Mouse (Mus musculus) C2C12 (cell line): Measurements from ENCODE around the gene Cd68. TPM values are rescaled to one million over a fixed set of nuclear protein-coding genes. Genes with fewer than 3 reads are reported as not detected.

Experiments
- H3K27me3 ChIP-seq: one replicate; pipeline ENCODE4 v1.6.1; 2011; ENCODE audit not compliant: control insufficient read depth, insufficient read depth, insufficient read length
- H3K36me3 ChIP-seq: one replicate; pipeline ENCODE4 v1.6.1; 2011; ENCODE audit not compliant: control insufficient read depth, insufficient read depth
- H3K4me3 ChIP-seq: one replicate; pipeline ENCODE4 v1.5.1; 2011; ENCODE audit warnings: mild to moderate bottlenecking, control low read depth; ENCODE audit not compliant: poor library complexity, insufficient read depth, severe bottlenecking
- H3K79me2 ChIP-seq: one replicate; pipeline ENCODE4 v1.6.1; 2011; ENCODE audit not compliant: control insufficient read depth, insufficient read depth
- H3K79me3 ChIP-seq: one replicate; pipeline ENCODE4 v1.6.1; 2011; ENCODE audit warnings: low read depth, control low read depth
- H3ac ChIP-seq: one replicate; pipeline ENCODE3; 2011; ENCODE audit warnings: low read depth; ENCODE audit not compliant: control insufficient read depth, insufficient read length
- CEBPB ChIP-seq: IDR thresholded peaks from one replicate; pipeline ENCODE4 v1.6.1; 2011; ENCODE audit warnings: low read depth, mild to moderate bottlenecking, control low read depth, moderate library complexity
- CTCF ChIP-seq: IDR thresholded peaks from one replicate; pipeline ENCODE4 v1.5.1; 2011; ENCODE audit not compliant: control insufficient read depth, insufficient read depth, insufficient read length
- FOSL1 ChIP-seq: IDR thresholded peaks from one replicate; pipeline ENCODE4 v1.8.0; 2011; ENCODE audit warnings: mild to moderate bottlenecking, low read length; ENCODE audit not compliant: poor library complexity, insufficient read depth, severe bottlenecking
- MAX ChIP-seq: IDR thresholded peaks from one replicate; pipeline ENCODE4 v1.6.1; 2011; ENCODE audit warnings: mild to moderate bottlenecking, control low read depth
- MYOD1 ChIP-seq: IDR thresholded peaks from one replicate; pipeline ENCODE4 v1.6.1; 2011; ENCODE audit warnings: low read depth; ENCODE audit not compliant: control insufficient read depth, insufficient read length
- MYOG ChIP-seq: IDR thresholded peaks from one replicate; pipeline ENCODE4 v1.6.1; 2011; ENCODE audit not compliant: control insufficient read depth, insufficient read length; ENCODE audit errors: extremely low read depth
- USF1 ChIP-seq: IDR thresholded peaks from one replicate; pipeline ENCODE4 v1.6.1; 2011; ENCODE audit warnings: low read depth, mild to moderate bottlenecking, control low read depth, moderate library complexity
- polyA plus RNA-seq: library from polyadenylated mRNA; unstranded; fragments of >200 nt; fragmentation: generic; extraction: Trizol; gene quantifications from one replicate; pipeline ENCODE4 v1.2.1, GENCODE M21; 2012; ENCODE audit warnings: missing spikeins

Gene Cd68
- polyA plus RNA-seq, 1 experiment = 1.5 TPM

DNA sequence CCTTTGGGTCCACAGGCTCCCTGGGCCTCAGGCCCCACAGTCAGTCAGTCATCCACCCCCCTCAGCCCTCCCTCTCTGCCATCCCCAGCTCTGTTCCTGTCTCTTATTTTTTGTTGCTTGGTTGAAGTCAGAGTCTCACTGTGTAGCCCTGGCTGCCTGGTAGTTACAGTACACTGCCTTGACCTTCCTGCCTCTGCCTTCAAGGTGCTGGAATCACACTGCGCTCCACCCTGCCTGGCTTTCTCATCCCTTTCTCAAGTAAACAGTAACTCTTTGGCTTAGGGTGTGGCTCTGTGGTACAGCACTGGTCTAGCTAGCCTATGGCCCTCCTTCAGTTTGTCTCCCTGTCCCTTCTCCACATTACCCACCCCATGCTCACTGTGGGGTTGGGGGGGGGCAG lies 23.9 kb upstream of the Cd68 start:
- H3K4me3 ChIP-seq = no peak overlapping the region
- no peak for TF ChIP-seq CTCF
- TF ChIP-seq FOSL1 = no peak
- TF ChIP-seq USF1 = no peak
- TF ChIP-seq CEBPB = no peak
- no peak for TF ChIP-seq MYOD1
- no peak for TF ChIP-seq MAX
- no peak for TF ChIP-seq MYOG
- no peaks in the 10 kb centered on the region for H3K36me3 ChIP-seq
- no peaks in the 10 kb centered on the region for H3K79me3 ChIP-seq
- H3K79me2 ChIP-seq = no peaks in the 10 kb centered on the region
- no peak overlapping the region for H3ac ChIP-seq
- H3K27me3 ChIP-seq = no peaks in the 10 kb centered on the region

DNA sequence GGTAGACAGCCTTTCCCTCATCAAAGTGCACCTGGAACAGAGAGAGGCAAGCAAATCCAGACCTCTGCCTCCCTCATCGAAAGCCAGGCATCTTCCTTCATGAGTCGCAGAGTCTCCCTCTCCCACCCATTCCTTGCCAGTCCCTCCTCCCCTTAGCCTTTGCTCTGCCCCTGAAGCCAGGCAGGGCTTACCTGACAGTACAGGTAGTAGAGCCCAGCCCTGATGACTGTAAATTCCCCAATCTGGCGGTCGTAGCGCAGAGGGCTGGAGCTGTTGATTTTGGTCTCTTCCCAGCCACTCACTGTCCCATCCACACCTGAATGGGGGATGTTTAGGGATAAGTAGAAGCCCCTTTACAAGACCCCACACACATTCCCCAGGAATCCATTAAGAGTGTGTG lies 21.1 kb upstream of the Cd68 start:
- Histone ChIP-seq H3ac (no peak overlapping the region), H3K4me3 (no peak overlapping the region), H3K79me3 (no peaks in the 10 kb centered on the region), H3K36me3 (no peaks in the 10 kb centered on the region), H3K79me2 (peaks cover 5% of the 10 kb centered on the region), H3K27me3 (no peaks in the 10 kb centered on the region)
- TF ChIP-seq FOSL1 (no peak), CTCF (no peak), USF1 (no peak), MYOG (no peak), MYOD1 (no peak), MAX (no peak), CEBPB (no peak)

DNA sequence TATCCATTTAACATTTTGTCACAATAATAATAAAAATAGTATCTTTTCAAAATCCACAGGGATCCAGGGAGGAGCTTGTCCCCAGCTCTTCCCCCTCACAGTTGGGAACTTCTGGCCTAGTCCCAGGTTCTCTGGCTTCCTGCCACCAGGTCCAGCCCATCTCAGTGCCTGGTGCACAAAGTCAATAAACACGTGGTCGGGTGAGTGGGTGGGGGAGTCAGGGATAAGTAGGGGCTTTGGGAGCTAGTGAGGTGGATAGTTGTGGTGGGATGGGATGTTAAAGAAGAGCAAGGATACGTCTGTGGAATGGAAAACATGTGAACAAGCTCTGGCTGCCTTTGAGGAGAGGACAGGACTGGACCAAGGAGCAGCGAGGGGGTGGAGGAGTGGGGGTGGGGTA lies 20.4 kb upstream of the Cd68 start:
- TF ChIP-seq MYOG = no peak
- TF ChIP-seq MAX = no peak
- TF ChIP-seq USF1 = no peak
- no peak for TF ChIP-seq CTCF
- TF ChIP-seq FOSL1 = no peak
- no peak for TF ChIP-seq CEBPB
- TF ChIP-seq MYOD1 = no peak

DNA sequence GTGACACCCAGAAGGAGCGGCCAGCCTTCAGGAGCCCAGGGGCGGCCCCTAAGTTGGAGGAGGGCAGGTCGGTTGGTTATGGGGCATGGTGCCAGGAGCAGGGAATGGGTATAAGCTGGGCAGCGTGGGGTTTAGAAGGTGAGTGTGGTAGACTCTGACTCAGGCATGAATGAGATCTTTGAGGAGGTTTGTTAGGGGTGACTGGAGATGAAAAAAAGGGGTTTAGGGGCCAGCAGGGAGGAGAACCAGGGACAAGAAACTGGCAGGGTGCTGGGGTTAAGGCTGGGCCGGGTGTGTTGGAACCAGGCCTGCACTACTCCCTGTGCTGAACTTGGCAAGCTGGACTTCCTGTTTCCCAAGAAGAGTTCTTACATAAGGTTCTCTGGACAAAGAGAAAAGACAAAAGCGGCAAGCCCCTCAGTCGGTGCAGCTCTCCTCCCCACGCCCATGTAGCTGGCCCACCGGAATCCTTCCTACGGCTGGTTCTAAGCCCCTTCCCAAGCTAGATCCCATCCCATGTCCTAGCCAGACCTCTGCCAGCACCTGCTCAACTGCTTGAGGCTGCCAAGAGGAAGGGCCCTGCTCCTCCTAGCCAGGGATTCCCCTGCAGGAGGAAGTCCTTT lies 19.7 kb upstream of the Cd68 start, which contains the start of gene Tnfsf13:
Tnfsf13 (minus strand) TSS at position 259 of the 623 bp plus-strand sequence.
- no peak for TF ChIP-seq FOSL1
- TF ChIP-seq USF1 = no peak
- TF ChIP-seq CEBPB = no peak
- no peak for TF ChIP-seq CTCF
- TF ChIP-seq MAX = no peak
- no peak for TF ChIP-seq MYOD1
- no peak for TF ChIP-seq MYOG
- Histone ChIP-seq H3K27me3 (no peaks in the 10 kb centered on the region), H3K79me2 (peaks cover 19% of the 10 kb centered on the region), H3K36me3 (no peaks in the 10 kb centered on the region), H3K79me3 (peaks cover 10% of the 10 kb centered on the region), H3K4me3 (no peak within 1 kb of the TSS), H3ac (no peak within 1 kb of the TSS)

More for the DNA sequence above, 20.4 kb upstream of the Cd68 start:
- no peak overlapping the region for H3ac ChIP-seq
- peaks cover 12% of the 10 kb centered on the region for H3K79me2 ChIP-seq
- H3K79me3 ChIP-seq = peaks cover 2% of the 10 kb centered on the region
- no peak overlapping the region for H3K4me3 ChIP-seq
- H3K36me3 ChIP-seq = no peaks in the 10 kb centered on the region
- no peaks in the 10 kb centered on the region for H3K27me3 ChIP-seq

DNA sequence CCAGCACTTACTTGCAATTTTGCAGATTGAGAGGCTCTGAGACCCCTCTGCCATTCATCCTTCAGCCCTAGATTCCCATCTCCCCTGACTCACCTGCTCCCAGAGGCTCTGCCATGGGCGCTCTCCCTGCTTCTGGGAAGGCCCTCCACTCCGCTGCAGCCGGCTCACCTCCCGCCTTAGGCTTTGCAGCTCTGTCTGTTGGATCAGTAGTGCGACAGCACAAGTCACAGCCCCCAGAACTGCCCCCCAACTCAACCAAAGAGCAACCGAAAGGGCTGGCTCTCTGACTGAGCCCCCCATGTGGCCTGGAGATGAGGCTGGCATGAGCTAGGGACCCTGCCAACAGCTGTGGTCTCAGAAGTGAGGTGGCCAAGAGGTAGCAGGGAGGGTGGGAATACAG lies 19.0 kb upstream of the Cd68 start:
- H3K27me3 ChIP-seq = no peaks in the 10 kb centered on the region
- peaks cover 16% of the 10 kb centered on the region for H3K79me3 ChIP-seq
- H3K4me3 ChIP-seq = no peak overlapping the region

More for the DNA sequence above, 19.0 kb upstream of the Cd68 start:
- Histone ChIP-seq H3K79me2 (peaks cover 26% of the 10 kb centered on the region), H3ac (no peak overlapping the region), H3K36me3 (no peaks in the 10 kb centered on the region)
- TF ChIP-seq MAX = no peak
- no peak for TF ChIP-seq CTCF
- TF ChIP-seq FOSL1 = no peak
- no peak for TF ChIP-seq MYOD1
- TF ChIP-seq USF1 = no peak
- TF ChIP-seq MYOG = no peak
